Mouse (Mus musculus) left cerebral cortex, postnatal 10 days (tissue): ENCODE measurements at regions not wholly inside any gene's neighbourhood (a gene's known extent, or its start where the extent isn't known, plus 50 kb on each side); places are given as distances from the start of the nearest gene placed in this dataset.

ENCODE experiments used
- DNase-seq, 2 experiments: peaks; one replicate each; pipeline ENCODE4 v3.0.0; 2021 to 2022; ENCODE audit warnings: low spot score in 2 of 2, mixed read lengths in 1 of 2; ENCODE audit errors: extremely low spot score in 1 of 2
- intact Hi-C: fragments of 180-260 bp; cut with DNase I; formaldehyde crosslinking; loops from one replicate; pipeline ENCODE4 v1.15.1; 2025

DNA sequence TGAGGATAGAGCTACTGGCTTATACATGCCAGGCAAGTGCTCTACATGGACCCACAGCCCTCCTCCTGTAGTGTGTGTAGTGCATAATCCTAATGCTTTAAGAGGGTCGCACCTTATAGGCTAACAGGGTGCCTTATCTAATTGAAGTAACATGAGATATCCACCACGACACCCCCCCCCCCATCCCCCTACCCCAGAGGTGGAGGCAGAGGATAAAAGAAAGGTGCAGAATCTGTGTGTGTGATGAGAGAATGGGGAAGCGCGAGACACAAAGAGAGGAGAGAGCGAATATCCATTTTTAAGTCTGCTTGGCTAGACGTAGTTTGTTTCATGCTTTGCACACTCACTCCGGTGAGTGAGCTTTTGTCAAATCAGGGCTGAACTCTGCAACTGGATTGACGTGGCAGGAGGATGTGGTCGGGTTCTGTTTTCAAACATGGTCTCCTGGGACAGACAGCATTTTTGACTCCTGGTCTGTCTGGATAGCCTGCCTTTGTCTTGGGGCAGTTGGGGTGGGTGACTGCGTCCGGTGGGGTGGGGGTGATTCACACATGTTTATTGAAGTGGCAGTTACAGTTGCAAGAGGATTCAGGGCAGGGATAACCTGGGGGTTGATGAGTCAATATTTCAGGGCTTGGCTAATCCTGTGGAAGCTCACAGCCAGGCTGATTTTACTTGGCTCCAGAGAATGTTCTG is 99.3 kb upstream of the Fut8 start:
- intact Hi-C loops, result no loop called here
- DNase-seq, result no peak

DNA sequence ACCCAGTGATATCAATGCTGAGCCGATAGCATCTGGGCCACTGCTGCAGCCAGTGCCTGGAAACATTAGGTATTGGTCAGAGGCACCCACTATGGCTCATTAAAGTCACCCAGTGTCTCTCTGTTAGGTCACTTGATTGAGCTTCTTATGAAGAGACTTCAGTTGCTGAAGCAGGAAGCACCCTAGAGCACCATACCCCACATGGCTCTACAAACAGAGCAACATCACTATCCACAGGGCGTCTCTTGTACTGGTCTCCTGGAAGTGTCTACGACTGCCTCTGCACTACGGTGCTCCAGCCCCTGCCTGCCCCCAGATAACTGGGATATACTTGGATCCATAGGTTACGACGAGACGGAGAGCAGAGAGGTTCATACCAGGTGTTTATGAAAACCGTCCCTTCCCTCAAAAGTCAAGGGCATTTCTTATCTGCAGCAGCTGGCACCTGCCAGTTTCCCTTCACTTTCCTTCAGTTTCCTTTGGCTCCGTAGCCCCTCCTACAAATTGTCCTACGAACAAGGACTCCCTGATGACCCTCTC is 100.6 kb upstream of the Fut8 start:
- DNase-seq, result no peak
- intact Hi-C loops, result no loop called here

DNA sequence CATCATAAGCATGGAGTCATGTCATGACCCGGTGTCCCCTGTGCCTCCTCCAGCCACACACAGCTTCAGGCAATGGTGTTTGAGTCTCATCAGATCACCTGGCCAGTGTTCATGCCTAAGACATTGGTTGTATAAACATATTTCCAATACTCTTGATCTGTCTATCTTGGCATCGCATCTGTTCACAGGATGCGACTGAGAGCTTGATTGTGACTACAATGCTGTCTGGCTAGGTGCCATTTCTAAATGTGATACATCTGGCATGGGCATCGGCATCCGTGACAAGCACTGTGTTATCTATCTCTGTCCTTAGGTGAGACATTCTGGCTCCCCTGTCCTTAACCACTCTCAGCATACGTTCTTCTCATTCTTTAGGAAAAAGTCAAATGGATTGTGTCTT is 102.3 kb upstream of the Fut8 start:
- intact Hi-C loops, result no loop called here
- no peak for DNase-seq

DNA sequence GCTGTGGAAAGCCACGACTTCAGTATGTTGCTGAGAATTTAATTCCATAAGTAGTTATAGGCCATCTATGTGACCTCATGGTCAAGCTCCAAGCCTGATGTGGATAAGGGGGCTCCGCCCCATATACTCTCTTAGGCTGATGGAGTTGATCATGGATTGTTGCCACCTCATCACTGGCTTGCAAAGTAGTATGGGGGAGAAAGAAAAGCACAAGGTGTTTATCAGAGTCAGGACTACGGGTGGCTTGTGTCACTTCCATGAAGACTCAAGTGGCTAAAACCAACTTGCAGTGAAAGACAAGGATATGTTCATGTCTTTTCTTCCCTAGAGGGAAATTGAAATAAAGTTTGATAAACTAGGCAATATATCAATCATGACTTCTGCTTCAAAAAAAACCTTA is 102.9 kb upstream of the Fut8 start:
- intact Hi-C loops, result no loop called here
- DNase-seq, result no peak

DNA sequence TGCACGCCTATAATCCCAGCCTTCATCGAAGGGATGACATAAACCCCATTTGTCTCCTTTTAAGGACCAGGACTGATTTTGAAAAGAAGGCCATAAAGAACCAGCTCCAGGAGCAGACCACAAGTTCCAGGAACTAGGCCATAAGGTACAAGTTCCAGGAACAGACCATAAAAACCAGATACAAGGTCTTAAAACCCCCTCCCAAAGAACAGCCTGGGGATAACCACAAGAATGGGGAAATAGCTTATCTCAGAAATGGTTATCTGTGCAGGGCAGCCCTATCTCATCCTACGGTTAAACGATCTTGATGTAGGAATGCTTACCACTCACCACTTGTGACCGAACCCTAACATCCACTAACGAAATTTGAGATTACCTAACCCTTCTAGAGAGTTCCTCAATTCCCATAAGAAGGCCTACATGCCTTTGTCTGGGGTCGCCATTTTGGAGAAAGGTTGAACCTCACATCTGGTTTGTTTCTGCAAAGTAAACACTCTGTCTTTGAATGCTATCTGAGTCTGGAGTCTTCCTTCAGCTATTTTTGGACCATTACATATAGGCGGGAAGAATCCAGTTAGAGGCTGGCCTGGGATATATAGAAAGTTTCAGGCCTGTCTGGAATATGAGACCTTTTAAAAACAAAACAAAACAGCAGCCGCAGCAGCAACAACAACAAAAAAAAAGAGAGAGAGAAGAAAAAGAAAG is 103.5 kb upstream of the Fut8 start:
- intact Hi-C loops, result no loop called here
- no peak for DNase-seq

DNA sequence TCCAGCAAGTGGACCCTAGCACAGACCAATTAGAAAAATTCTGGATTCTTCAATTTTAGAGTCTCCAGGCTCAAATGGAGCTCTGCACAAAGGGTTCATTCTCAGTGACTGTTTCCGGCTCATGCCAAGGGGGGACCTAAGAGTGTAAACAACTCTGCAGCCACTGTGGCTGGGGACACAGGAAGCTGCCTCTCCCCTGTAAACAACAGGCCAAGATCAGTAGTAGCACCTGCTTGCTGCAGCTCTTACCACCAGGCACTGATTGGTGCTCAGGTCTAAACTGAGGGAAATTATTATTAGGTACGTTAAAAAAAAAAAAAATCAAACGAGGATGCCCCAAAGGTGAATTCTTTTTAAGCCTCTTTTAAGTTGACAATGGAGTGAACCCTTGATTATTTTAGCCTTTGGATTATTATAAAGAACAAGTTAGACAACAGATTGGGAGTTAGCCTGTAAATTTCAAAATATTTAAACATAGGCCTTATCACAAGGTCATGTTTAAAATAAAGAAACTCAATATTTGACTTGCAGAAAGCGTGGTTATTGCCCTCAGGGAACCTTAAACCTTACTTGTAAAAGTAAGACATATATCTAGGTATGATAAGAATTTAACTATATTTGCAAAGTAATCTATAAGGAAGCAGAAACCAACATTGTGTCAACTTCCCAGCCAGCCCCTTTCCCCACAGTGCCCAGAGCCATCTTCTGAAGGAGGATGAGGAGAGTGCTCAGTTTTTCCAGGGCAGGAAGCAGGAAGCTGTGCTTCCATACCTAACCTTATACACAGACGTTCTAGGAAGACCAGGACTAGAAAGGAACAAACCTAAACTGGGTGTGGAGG is 104.2 kb upstream of the Fut8 start:
- DNase-seq, result no peak
- intact Hi-C loops, result no loop called here

DNA sequence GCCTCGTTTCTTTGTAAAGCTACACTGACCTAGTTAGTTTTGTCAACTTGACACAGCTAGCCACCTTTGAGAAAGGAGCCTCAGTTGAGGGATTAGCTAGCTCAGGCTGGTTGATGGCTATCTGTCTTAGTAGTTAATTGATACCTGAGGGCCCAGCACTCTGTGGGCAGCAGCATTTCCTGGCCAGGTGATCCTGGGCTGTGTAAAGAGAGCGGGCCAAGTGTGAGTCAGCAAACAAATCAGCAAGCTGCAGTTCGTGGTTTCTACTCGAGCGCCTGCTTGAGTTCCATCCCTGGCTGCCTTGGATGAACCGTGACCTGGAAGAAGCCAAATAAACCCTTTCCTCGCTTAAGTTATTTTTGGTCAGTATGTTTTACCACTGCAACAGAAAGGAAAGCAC is 106.6 kb upstream of the Fut8 start:
- intact Hi-C loops, result no loop called here
- no peak for DNase-seq

DNA sequence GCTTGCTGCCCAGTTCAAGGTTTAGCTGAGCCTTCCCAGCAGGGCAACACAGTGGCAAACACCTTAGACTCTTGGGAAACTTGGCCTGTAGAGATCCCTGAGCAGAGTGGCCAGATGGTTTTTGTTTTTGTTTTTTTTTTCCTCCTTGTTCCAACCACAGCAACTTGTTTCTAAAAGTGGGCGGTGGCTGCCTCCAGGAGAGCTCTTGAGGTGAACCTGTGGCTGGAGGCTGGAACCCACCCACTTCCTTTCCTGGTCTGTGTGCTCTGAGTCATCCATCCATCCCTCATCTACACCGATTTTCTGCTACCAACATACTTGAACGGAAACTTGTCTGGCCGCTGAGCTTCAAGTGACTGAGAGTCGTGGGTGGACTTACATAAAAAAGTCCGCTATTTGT is 107.4 kb upstream of the Fut8 start:
- peak in 1 of 2 experiments; percentile 31 for DNase-seq
- intact Hi-C loops, result no loop called here

DNA sequence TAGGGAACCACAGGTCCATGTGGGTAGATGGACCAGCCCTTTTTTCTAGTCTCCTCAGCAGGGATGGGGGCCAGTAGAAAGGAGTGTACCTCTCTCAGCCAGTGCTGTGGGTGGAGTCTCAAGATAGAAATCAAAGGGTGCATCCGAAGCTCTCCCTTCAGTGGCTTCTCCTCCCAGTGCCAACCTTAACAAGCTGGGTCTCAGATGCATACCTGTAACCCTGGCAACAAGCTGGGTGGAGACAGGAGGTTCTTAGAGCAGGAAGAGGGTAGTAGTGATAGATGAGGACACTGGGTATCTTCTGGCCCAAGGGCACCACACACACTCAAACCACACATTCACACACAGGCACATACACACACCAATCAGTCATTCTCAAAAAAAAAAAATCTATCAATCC is 113.7 kb upstream of the Fut8 start:
- intact Hi-C loops, result no loop called here
- DNase-seq, result no peak

DNA sequence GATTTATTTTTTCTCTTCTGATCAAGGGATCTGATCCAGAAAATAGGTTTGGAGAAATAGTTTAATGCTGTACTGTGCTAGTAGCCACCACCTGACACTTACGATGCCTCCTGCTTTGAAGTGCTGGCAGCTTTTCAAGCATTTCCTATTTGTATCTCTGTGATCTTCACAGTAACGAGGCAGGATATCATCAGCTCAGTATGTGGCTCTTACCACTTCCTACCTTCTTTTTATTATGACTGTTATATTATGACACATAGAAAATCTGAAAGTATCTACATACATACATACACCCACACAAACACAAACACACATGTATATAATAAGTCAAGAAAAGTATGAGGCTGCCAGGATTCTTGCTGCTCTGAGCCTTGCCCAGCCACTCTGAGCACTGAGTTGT is 124.4 kb upstream of the Fut8 start:
- intact Hi-C loops, result no loop called here
- DNase-seq, result no peak

DNA sequence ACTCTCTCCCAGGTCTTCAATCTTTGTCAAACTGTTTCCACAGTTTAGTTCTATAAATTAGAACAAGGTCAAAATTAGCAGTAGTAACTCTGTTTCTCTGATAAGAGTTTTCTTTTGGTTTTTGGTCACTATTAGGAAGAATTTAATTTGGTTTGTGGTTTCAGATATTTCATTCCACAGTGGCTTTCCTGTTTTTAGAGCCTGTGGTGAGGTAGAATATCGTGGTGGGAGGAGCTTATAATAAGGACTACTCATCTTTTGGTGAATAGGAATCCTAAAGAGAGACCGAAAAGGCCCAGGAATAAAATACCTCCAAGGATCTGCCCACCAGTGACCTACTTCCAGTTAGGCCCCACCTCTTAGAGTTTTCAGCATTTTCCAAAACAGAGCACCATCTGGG is 125.8 kb upstream of the Fut8 start:
- intact Hi-C loops, result no loop called here

DNA sequence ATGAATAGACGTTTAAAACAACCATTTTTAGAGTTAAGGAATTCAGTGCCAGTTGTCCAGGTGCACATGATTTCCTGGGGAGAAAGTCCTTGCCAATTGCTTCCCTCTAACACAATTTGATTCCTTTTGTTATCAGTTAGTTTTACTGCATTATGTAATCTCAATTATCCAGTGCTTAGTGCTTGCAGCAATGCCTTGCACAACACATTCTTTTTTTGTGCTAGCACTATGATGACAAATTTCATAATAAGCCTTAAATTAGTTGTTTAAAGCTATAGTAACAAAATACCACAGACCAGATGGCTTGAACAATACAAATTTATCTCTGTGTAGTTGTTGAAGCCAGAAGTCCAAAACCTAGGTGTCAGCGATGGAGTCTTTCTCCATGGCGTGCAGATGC is 130.7 kb upstream of the Fut8 start:
- no peak for DNase-seq
- intact Hi-C loops, result no loop called here

More for the DNA sequence above, 125.8 kb upstream of the Fut8 start:
- DNase-seq, result no peak

DNA sequence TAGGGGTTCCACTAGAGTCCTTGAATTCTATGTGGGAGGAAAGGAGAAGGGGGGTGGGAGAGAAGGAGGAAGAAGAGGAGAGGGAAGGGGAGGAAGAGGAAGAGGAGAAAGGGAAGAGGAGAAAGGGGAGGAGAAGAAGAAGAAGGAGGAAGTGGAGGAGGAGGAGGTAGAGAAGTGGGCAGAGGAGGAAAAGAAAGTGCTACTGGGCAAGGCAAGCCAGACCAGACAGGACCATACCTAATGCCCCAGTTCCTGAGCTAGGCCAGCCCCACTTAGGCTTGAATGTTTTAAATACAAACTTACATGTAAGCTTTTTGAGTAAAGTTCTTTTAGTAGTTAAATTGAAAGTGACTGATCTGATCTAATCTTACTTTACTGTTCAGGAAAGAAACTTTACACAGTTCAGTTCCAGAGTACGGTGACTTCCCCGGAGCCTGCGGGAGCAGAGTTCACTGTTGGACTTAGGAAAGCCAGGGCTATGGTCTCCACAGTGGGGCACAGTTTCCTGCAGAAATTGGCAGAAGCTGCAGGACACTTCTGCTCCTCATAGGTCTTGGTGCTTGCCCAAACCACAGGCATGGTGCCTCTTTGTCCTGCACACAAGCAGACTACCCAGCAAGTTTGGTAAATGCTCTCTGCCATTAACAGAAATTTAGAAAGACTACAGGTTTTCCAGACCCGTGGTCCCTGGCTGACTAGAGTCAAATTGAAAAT is 131.9 kb upstream of the Fut8 start:
- intact Hi-C loops, result no loop called here
- no peak for DNase-seq

DNA sequence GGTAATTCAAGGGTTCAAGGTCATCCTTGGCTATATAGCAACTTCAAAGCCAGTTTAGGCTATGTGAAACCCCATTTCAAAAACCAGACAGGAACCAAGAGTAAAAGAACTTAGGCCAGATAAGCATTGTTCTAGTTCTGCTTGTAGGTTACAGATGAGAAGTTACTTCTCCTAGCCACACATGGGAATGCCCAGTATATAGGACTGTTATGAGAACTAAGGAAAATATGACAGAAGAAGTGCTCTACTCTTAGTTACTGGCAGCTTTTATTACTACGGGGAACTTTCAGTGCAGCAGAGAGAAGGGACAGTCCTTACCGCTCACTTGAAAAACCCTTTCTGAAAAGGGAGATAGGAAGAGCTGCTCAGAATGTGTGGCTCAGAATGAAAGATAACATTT is 137.4 kb upstream of the Fut8 start:
- DNase-seq, result no peak
- intact Hi-C loops, result no loop called here

DNA sequence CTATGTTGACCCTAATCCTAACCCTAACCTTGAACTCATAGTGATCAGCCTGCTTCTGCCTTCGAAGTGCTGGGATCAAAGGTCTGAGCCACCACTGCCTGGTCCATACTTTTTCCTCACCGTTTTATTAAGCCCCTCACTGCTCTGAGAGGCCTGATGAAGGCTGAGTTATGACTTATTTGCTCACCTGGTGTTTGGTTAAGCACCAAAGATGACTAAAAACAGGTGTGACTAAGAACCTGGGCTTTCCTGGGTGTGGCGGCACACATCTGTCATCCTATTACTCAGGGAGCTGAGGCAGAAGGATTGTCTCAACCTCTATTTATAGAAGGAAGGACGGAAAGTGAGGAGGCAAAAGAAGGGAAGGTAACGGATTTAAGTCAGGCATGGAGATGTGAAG is 137.5 kb upstream of the Max start:
- intact Hi-C loops, result no loop called here
- no peak for DNase-seq

DNA sequence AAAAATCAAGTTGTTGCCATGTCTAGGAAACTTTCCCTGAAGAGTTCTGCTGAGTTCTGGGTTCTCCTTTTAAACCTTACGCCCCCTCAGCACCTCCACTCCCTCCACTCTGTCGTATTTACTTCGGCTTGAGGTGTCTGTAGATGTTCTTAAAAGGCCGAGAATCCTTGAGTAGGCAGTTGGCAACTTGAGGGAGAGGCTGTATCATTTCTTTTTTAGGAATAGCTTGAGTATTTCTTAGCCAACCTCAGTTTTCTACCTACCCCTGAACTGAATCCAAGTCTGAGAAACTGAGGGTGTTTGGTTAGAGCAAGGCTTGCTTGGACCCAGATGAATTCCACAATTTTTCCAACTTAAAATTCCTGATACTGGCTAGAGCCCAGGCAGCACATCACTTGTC is 136.8 kb upstream of the Max start:
- intact Hi-C loops, result no loop called here
- no peak for DNase-seq

DNA sequence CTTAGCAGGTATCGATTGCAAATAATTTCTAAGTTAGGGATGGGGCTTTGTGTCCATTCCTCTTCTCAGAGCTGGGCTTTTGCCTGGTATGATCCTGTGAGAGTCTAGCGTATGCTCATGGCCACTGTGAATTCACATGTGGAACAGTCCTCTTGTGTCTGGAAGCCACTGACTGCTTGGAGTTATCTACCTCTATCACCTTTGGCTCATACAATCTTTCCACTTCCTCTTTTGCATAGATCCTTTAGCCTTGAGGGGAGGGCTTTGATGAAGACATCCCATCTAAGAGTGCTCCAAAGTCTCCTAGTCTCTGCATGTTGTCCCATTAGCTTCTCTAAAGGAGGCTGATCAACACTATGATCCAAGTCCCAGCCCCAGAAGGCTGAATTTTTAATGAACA is 135.8 kb upstream of the Max start:
- intact Hi-C loops, result no loop called here
- no peak for DNase-seq

DNA sequence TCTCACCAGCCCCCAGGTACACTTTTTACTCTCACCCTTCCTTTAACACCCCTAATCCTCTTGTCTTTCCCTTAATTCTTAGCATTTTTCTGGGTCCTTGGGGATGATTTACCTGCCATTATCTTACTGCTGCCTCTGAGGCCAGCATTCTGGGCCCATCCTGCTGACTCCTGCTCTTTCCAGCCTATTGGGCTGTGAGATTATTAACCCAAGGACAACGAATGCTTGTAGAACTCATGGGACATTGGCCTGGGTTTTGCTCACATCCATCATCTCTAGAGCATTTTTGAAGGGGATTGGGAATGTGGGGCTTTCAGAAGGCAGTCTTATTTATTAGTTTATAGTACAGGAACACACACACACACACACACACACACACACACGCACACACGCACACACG is 134.5 kb upstream of the Max start:
- no peak for DNase-seq
- intact Hi-C loops, result no loop called here
